Mouse (Mus musculus): Measurements from ENCODE around the gene Aph1a. TPM values are rescaled to one million over a fixed set of nuclear protein-coding genes. Genes with fewer than 3 reads are reported as not detected.
A peak's percentile ranks its signal among the peaks of the same experiment; 100 is the strongest.
"Not testable (repeated sequence)": the region's sequence is repeated elsewhere in the genome, so short reads cannot be mapped to it uniquely, and the experiment has no call there.

Aph1a gene
- polyA plus RNA-seq, 1 experiment = 177 TPM

DNA sequence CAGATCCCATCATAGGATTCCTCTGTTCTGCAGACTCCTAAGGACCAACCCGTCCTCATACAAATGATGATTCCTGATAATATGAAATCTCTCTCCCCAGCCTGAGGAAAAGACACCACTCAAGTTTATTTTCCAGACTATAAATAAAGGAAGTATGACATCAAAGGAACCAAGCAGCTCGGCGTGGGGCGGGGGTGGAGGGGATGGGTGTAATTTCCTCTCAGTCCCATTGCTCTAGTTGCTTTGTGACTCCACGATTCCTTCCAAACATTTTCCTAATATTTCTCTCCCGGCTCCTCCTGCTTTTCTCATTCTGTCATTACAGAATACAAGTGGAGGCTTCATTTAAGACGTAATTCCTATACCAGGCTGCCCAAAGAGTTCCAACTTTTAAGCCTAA, 643 bp upstream of the Aph1a start:
- Histone ChIP-seq H3K4me3 (ENCODE audit: insufficient read depth, low read depth, low read length) (no peak overlapping the region), H3K36me3 (ENCODE audit: control insufficient read depth, insufficient read depth, low read length) (no peaks in the 10 kb centered on the region), H3K27me3 (replicated peaks; ENCODE audit: control insufficient read depth, insufficient read depth, low read length) (no peaks in the 10 kb centered on the region), H3K27ac (ENCODE audit: insufficient read depth, low read depth, low read length) (peak overlapping the region; percentile 72), H3K4me1 (ENCODE audit: control insufficient read depth, insufficient read depth, low read length) (peaks cover 5% of the 10 kb centered on the region)
- WGBS = 15% methylated on average over 7 of the region's 7 CpGs
- DNase-seq = no peak
- TF ChIP-seq POLR2A (IDR thresholded peaks at IDR 0.05; ENCODE audit: low read depth, low read length) (no peak), CTCF (conservative IDR thresholded peaks at IDR 0.05; ENCODE audit: insufficient read depth, insufficient read length, low read depth, low read length) (no peak)

DNA sequence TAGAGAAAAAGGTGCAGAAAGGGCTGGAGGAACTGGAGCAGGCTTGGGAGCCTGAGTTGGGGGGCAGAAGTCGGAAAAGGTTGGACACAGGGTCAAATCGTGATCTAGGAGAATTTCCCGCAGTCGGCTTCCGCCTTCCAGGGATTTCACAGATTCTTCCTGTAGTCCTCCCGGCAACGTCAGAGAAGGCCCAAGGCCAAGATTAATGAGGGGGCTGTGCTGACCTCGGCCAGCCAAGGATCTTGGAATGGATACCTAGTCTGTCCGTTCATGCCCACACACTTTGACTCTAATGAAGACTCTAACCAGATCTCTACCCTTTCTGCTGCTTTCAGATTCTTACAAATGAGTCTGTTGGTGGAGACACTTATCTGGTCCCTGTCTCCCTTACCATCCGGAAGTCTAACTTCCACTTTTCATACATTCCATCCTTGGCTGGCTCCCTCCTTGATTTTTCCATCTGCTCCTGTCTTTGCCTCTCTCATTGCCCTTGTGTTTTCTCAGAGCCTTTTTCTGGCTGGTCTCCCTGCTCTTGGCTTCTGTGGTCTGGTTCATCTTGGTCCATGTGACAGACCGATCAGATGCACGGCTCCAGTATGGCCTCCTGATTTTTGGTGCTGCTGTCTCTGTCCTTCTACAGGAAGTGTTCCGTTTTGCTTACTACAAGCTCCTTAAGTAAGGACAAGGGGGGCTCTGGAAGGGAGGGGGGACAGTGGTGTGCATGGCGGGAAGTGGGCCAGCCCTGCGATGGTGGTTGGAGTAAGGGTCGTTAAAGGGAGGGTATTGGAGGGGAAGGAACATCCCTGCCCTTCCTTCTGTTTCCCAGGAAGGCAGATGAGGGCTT, 770 bp downstream of the Aph1a start:
- DNase-seq = peak; percentile 88
- TF ChIP-seq POLR2A (IDR thresholded peaks at IDR 0.05; ENCODE audit: low read depth, low read length) = no peak
- no peak for TF ChIP-seq CTCF (conservative IDR thresholded peaks at IDR 0.05; ENCODE audit: insufficient read depth, insufficient read length, low read depth, low read length)
- Histone ChIP-seq H3K4me1 (ENCODE audit: control insufficient read depth, insufficient read depth, low read length) (peaks cover 5% of the 10 kb centered on the region), H3K27ac (ENCODE audit: insufficient read depth, low read depth, low read length) (peak overlapping the region; percentile 93), H3K36me3 (ENCODE audit: control insufficient read depth, insufficient read depth, low read length) (no peaks in the 10 kb centered on the region), H3K4me3 (ENCODE audit: insufficient read depth, low read depth, low read length) (peak overlapping the region; percentile 76), H3K27me3 (replicated peaks; ENCODE audit: control insufficient read depth, insufficient read depth, low read length) (no peaks in the 10 kb centered on the region)
- WGBS = 3% methylated on average over 16 of the region's 16 CpGs

DNA sequence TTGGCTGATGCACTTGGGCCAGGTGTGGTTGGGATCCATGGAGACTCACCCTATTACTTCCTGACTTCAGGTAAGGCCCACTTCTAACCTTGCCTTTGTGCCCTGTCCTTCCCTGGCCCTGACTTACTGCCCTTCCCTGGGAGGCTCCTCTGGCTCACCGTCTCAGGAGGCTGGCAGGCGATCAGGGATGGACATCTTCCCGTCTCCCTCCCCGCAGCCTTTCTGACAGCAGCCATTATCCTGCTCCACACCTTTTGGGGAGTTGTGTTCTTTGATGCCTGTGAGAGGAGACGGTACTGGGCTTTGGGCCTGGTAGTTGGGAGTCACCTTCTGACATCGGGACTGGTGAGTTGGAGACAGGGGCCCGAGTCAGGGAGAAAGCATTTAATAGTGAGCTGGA, 1.7 kb downstream of the Aph1a start:
- H3K27me3 ChIP-seq (replicated peaks; ENCODE audit: control insufficient read depth, insufficient read depth, low read length); H3K36me3 ChIP-seq (ENCODE audit: control insufficient read depth, insufficient read depth, low read length); H3K4me3 ChIP-seq (ENCODE audit: insufficient read depth, low read depth, low read length); DNase-seq; H3K27ac ChIP-seq (ENCODE audit: insufficient read depth, low read depth, low read length); H3K4me1 ChIP-seq (ENCODE audit: control insufficient read depth, insufficient read depth, low read length): not testable (repeated sequence)
- 77% methylated on average over 7 of the region's 7 CpGs for WGBS

DNA sequence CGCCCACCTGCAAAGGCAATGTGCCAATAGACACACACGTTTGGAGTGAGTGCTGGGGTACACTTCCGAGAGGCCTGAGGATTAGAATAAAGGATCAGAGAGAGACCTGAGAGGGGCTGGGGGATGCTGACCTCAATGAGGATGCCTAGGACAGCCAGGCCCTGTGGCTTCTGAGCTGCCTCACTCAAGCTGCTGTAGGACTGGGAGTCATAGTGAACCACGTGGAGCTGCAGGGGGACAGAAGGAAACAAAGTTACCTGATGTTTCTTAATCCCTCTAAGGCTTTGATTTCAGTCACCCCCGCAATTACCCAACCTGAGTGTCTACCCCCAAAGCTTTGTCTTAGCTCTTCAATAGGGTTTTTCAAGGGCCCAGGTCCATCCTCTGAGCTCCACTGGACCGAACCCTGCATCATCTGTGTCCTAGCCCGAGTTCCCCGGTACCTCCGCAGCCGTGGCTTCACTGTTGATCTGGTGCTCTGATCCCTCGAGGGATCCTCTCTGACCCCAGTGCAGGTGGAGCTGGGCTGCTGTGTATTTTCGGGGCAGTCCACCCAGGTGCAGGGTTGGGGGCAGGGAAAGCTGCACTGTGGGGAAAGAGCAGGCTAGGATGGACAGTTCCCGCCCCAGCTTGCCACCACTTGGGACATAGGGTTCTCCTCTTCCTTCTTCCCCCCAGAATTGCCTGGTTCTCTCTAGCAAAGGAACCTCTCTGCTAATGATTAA, 6.2 kb downstream of the Aph1a start:
- Histone ChIP-seq H3K27me3 (replicated peaks; ENCODE audit: control insufficient read depth, insufficient read depth, low read length) (no peaks in the 10 kb centered on the region), H3K4me3 (ENCODE audit: insufficient read depth, low read depth, low read length) (no peak overlapping the region), H3K27ac (ENCODE audit: insufficient read depth, low read depth, low read length) (no peak overlapping the region), H3K4me1 (ENCODE audit: control insufficient read depth, insufficient read depth, low read length) (peaks cover 15% of the 10 kb centered on the region), H3K36me3 (ENCODE audit: control insufficient read depth, insufficient read depth, low read length) (no peaks in the 10 kb centered on the region)
- TF ChIP-seq CTCF (conservative IDR thresholded peaks at IDR 0.05; ENCODE audit: insufficient read depth, insufficient read length, low read depth, low read length) (no peak), POLR2A (IDR thresholded peaks at IDR 0.05; ENCODE audit: low read depth, low read length) (no peak)
- 54% methylated on average over 13 of the region's 13 CpGs for WGBS
- DNase-seq = no peak

DNA sequence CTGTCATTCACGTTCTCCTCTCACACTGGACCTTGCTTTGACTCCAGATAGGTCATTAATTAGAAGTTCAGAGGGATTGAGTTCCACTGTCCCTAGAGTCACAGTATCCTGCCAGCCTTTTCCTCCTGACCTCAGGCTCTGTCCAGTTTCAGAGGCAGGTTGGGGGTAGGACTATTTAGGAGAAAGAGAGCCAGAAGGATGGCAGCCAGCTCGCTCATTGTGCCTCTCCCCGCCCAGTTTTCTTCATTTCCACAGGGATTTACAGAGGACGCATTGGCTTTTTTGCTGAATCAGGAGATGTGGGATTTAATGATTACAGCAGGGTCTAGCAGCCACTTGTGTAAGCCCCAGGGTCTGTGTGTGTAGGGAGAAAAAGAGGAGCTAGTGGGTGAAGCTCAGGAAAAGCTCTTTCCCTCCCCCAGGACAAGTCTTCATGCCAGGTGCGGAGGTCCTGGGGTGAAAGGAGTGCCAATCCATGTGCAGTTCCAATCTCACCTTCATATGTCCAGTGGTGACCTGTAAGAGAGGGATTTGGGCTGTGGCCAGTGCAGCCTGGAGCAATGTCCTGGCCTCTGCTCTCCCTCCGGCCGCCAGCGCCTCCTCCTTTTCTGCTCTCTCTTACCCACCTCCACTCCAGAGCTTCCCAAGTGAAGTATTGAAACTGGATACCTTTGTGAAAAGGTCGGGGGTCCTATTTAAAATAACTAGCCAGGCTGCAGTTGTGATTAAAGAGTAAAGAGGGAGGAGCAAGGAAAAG, 8.0 kb downstream of the Aph1a start:
- peak; percentile 89 for DNase-seq
- 42% methylated on average over 9 of the region's 9 CpGs for WGBS

DNA sequence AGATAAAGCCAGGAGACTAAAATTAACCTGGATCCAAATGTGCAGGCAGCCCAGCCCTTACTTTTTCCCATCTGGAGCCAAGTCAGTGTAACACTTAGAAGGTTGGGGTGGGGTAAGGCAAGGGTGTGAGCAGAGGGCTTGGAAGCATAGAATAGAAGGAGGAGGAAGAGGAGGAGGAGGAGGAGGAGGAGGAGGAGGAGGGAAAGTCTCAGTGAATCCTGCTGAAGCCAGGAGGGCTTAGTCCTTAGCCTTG, 8.5 kb downstream of the Aph1a start:
- Histone ChIP-seq H3K4me3 (ENCODE audit: insufficient read depth, low read depth, low read length) (peak overlapping the region; percentile 31), H3K27me3 (replicated peaks; ENCODE audit: control insufficient read depth, insufficient read depth, low read length) (no peaks in the 10 kb centered on the region), H3K36me3 (ENCODE audit: control insufficient read depth, insufficient read depth, low read length) (no peaks in the 10 kb centered on the region), H3K4me1 (ENCODE audit: control insufficient read depth, insufficient read depth, low read length) (peaks cover 20% of the 10 kb centered on the region), H3K27ac (ENCODE audit: insufficient read depth, low read depth, low read length) (peak overlapping the region; percentile 89)
- TF ChIP-seq CTCF (conservative IDR thresholded peaks at IDR 0.05; ENCODE audit: insufficient read depth, insufficient read length, low read depth, low read length) = no peak
- no peak for TF ChIP-seq POLR2A (IDR thresholded peaks at IDR 0.05; ENCODE audit: low read depth, low read length)
- DNase-seq = no peak

More for the DNA sequence above, 8.0 kb downstream of the Aph1a start:
- H3K4me1 ChIP-seq (ENCODE audit: control insufficient read depth, insufficient read depth, low read length) = peaks cover 17% of the 10 kb centered on the region
- peak overlapping the region; percentile 89 for H3K27ac ChIP-seq (ENCODE audit: insufficient read depth, low read depth, low read length)
- H3K4me3 ChIP-seq (ENCODE audit: insufficient read depth, low read depth, low read length) = peak overlapping the region; percentile 31; the same call in 1 of the 2 replicates
- no peaks in the 10 kb centered on the region for H3K36me3 ChIP-seq (ENCODE audit: control insufficient read depth, insufficient read depth, low read length)
- no peaks in the 10 kb centered on the region for H3K27me3 ChIP-seq (replicated peaks; ENCODE audit: control insufficient read depth, insufficient read depth, low read length)
- no peak for TF ChIP-seq CTCF (conservative IDR thresholded peaks at IDR 0.05; ENCODE audit: insufficient read depth, insufficient read length, low read depth, low read length)
- no peak for TF ChIP-seq POLR2A (IDR thresholded peaks at IDR 0.05; ENCODE audit: low read depth, low read length)

DNA sequence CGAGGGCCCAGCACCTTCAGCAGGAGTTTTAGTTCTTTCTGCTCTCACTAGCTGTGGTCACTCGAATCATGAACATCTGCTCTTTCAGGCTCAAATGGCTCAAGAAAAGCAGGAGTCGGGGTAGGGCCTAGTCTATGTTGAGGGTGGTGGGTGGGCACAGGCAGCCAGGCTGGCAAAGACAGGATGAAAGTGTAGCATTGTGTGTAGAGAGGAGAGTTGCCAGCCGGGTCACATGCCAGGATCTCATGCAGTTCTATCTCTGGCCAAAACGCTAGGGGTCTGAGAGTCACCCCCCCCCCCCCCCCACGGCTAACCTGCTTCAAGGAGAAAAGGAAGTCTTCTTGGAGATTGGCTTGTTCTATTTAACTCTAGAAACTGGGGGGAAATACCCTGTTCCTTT, 8.9 kb downstream of the Aph1a start:
- TF ChIP-seq POLR2A (IDR thresholded peaks at IDR 0.05; ENCODE audit: low read depth, low read length) = no peak
- no peak for TF ChIP-seq CTCF (conservative IDR thresholded peaks at IDR 0.05; ENCODE audit: insufficient read depth, insufficient read length, low read depth, low read length)
- Histone ChIP-seq H3K4me3 (ENCODE audit: insufficient read depth, low read depth, low read length) (peak overlapping the region; percentile 31; the same call in 1 of the 2 replicates), H3K4me1 (ENCODE audit: control insufficient read depth, insufficient read depth, low read length) (peaks cover 20% of the 10 kb centered on the region), H3K27ac (ENCODE audit: insufficient read depth, low read depth, low read length) (peak overlapping the region; percentile 97), H3K27me3 (replicated peaks; ENCODE audit: control insufficient read depth, insufficient read depth, low read length) (no peaks in the 10 kb centered on the region), H3K36me3 (ENCODE audit: control insufficient read depth, insufficient read depth, low read length) (no peaks in the 10 kb centered on the region)
- DNase-seq = peak; percentile 48
- WGBS = 32% methylated on average over 6 of the region's 6 CpGs

All from kidney, adult 2 months (tissue).